Mouse (Mus musculus) neural tube, embryonic 11.5 days (tissue): ENCODE data around the gene D630045J12Rik. TPM values are rescaled to one million over a fixed set of nuclear protein-coding genes. Genes with fewer than 3 reads are reported as not detected.

Source experiments
- ATAC-seq: fragments of 200-750 bp; cut with Nextera tagmentation; 2 replicates; pipeline ENCODE4 v1.8.0; 2017; ENCODE audit warnings: moderate number of reproducible peaks, mild to moderate bottlenecking, moderate TSS enrichment, moderate library complexity; ENCODE audit not compliant: insufficient read depth, low FRiP score, low TSS enrichment
- DNase-seq: peaks from one replicate; pipeline ENCODE4 v3.0.0-alpha.2; 2015; ENCODE audit warnings: low spot score
- H3K27ac ChIP-seq: fragments of 300-500 bp; sonication (generic); 2 replicates; pipeline ENCODE4 v1.5.1; 2014; ENCODE audit warnings: low read depth, mild to moderate bottlenecking, low read length
- H3K27me3 ChIP-seq: fragments of 300-500 bp; sonication (generic); 2 replicates; pipeline ENCODE4 v1.6.1; 2014; ENCODE audit warnings: mild to moderate bottlenecking, low read length, mixed read lengths; ENCODE audit not compliant: control insufficient read depth, insufficient read depth
- H3K36me3 ChIP-seq: fragments of 300-500 bp; sonication (generic); 2 replicates; pipeline ENCODE4 v1.6.1; 2014; ENCODE audit warnings: mild to moderate bottlenecking, low read length, moderate library complexity, mixed read lengths; ENCODE audit not compliant: control insufficient read depth, insufficient read depth
- H3K4me1 ChIP-seq: fragments of 300-500 bp; sonication (generic); 2 replicates; pipeline ENCODE4 v1.6.1; 2014; ENCODE audit warnings: low read length, mixed read lengths; ENCODE audit not compliant: control insufficient read depth, insufficient read depth
- H3K4me2 ChIP-seq: fragments of 300-500 bp; sonication (generic); 2 replicates; pipeline ENCODE4 v1.6.1; 2014; ENCODE audit warnings: low read depth, mild to moderate bottlenecking, moderate library complexity
- H3K4me3 ChIP-seq: fragments of 300-500 bp; sonication (generic); 2 replicates; pipeline ENCODE4 v1.5.1; 2014; ENCODE audit warnings: low read depth, low read length
- H3K9ac ChIP-seq: fragments of 300-500 bp; sonication (generic); 2 replicates; pipeline ENCODE4 v1.6.1; 2014; ENCODE audit warnings: mild to moderate bottlenecking, low read length
- H3K9me3 ChIP-seq: fragments of 300-500 bp; sonication (generic); 2 replicates; pipeline ENCODE4 v1.6.1; 2016; ENCODE audit warnings: low read length; ENCODE audit not compliant: control insufficient read depth
- WGBS: fragments of 180-500 bp; shearing (Covaris S2); extraction: QIAGEN DNeasy Blood & Tissue Kit; methylation state at CpG from one replicate; pipeline ENCODE4 v1.1.7; 2014; 5-methylcytosine and 5-hydroxymethylcytosine counted together
- polyA plus RNA-seq: library from polyadenylated mRNA; unstranded; fragments of >200 nt; fragmentation: Nextera tagmentation; extraction: Ambion mirVana; gene quantifications from 2 replicates; pipeline ENCODE4 v1.2.1, GENCODE M21; 2014

The D630045J12Rik gene
- polyA plus RNA-seq, 1 experiment from 2014 or later: 13.5 TPM

GRCm38 (mm10) chr6:38109871-38110270 is 143.9 kb downstream of the D630045J12Rik start:
- no peak for ATAC-seq
- no peak overlapping the region for H3K27ac ChIP-seq
- 19% methylated on average over 9 of the region's 9 CpGs for WGBS
- H3K4me1 ChIP-seq: no peaks in the 10 kb centered on the region
- H3K27me3 ChIP-seq: no peaks in the 10 kb centered on the region
- H3K9me3 ChIP-seq: no peaks in the 10 kb centered on the region
- no peaks in the 10 kb centered on the region for H3K36me3 ChIP-seq
- no peak overlapping the region for H3K4me3 ChIP-seq
- H3K9ac ChIP-seq: no peak overlapping the region
- no peak for DNase-seq
- H3K4me2 ChIP-seq: no peak overlapping the region

GRCm38 (mm10) chr6:38109160-38109795 is 144.5 kb downstream of the D630045J12Rik start, which contains the start of gene Tmem213:
Gene Tmem213, plus strand, starts transcription at chr6:38109255.
- Histone ChIP-seq H3K27me3 (no peaks in the 10 kb centered on the region), H3K36me3 (no peaks in the 10 kb centered on the region), H3K9ac (no peak within 1 kb of the TSS), H3K4me3 (no peak within 1 kb of the TSS), H3K27ac (no peak within 1 kb of the TSS), H3K4me1 (no peaks in the 10 kb centered on the region), H3K4me2 (no peak within 1 kb of the TSS), H3K9me3 (no peaks in the 10 kb centered on the region)
- ATAC-seq: no peak
- no peak for DNase-seq
- 20% methylated on average over 9 of the region's 9 CpGs for WGBS

- ATAC-seq: no peak
- H3K36me3 ChIP-seq: no peaks in the 10 kb centered on the region
- H3K4me1 ChIP-seq: no peaks in the 10 kb centered on the region
- H3K4me3 ChIP-seq: no peak overlapping the region
- H3K27me3 ChIP-seq: no peaks in the 10 kb centered on the region
- no peak overlapping the region for H3K27ac ChIP-seq
- DNase-seq: no peak
- no peak overlapping the region for H3K4me2 ChIP-seq
- no peaks in the 10 kb centered on the region for H3K9me3 ChIP-seq
- WGBS: 95% methylated on average over 5 of the region's 5 CpGs
- no peak overlapping the region for H3K9ac ChIP-seq
These were observed 145.4 kb downstream of the D630045J12Rik start for GRCm38 (mm10) chr6:38108449-38108848.

GRCm38 (mm10) chr6:38105924-38106323 is 147.9 kb downstream of the D630045J12Rik start:
- Histone ChIP-seq H3K9ac (no peak overlapping the region), H3K27me3 (no peaks in the 10 kb centered on the region), H3K4me3 (no peak overlapping the region), H3K36me3 (no peaks in the 10 kb centered on the region), H3K4me1 (no peaks in the 10 kb centered on the region), H3K27ac (no peak overlapping the region), H3K4me2 (no peak overlapping the region), H3K9me3 (no peaks in the 10 kb centered on the region)
- WGBS: 89% methylated on average over 9 of the region's 9 CpGs
- ATAC-seq (no peak), DNase-seq (no peak)

GRCm38 (mm10) chr6:38103775-38104174 is 150.0 kb downstream of the D630045J12Rik start:
- no peaks in the 10 kb centered on the region for H3K9me3 ChIP-seq
- H3K4me1 ChIP-seq: no peaks in the 10 kb centered on the region

GRCm38 (mm10) chr6:38102216-38102795 is 151.5 kb downstream of the D630045J12Rik start:
- H3K9ac ChIP-seq: no peak overlapping the region
- H3K9me3 ChIP-seq: no peaks in the 10 kb centered on the region
- H3K36me3 ChIP-seq: no peaks in the 10 kb centered on the region
- no peaks in the 10 kb centered on the region for H3K27me3 ChIP-seq
- no peaks in the 10 kb centered on the region for H3K4me1 ChIP-seq
- no peak overlapping the region for H3K4me2 ChIP-seq
- no peak for DNase-seq
- 84% methylated on average over 7 of the region's 7 CpGs for WGBS
- no peak overlapping the region for H3K4me3 ChIP-seq
- ATAC-seq: no peak
- H3K27ac ChIP-seq: no peak overlapping the region

More at GRCm38 (mm10) chr6:38103775-38104174, 150.0 kb downstream of the D630045J12Rik start:
- no peaks in the 10 kb centered on the region for H3K36me3 ChIP-seq
- ATAC-seq (no peak), DNase-seq (no peak)
- 47% methylated on average over 6 of the region's 6 CpGs for WGBS
- no peak overlapping the region for H3K4me2 ChIP-seq
- no peak overlapping the region for H3K27ac ChIP-seq
- no peak overlapping the region for H3K4me3 ChIP-seq
- H3K27me3 ChIP-seq: no peaks in the 10 kb centered on the region
- no peak overlapping the region for H3K9ac ChIP-seq

- DNase-seq: no peak
- no peak overlapping the region for H3K9ac ChIP-seq
- 75% methylated on average over 5 of the region's 5 CpGs for WGBS
- H3K9me3 ChIP-seq: no peaks in the 10 kb centered on the region
- no peak overlapping the region for H3K4me2 ChIP-seq
- ATAC-seq: no peak
- no peaks in the 10 kb centered on the region for H3K4me1 ChIP-seq
- no peak overlapping the region for H3K27ac ChIP-seq
- H3K36me3 ChIP-seq: no peaks in the 10 kb centered on the region
- no peaks in the 10 kb centered on the region for H3K27me3 ChIP-seq
- no peak overlapping the region for H3K4me3 ChIP-seq
These were observed 156.8 kb downstream of the D630045J12Rik start for GRCm38 (mm10) chr6:38096961-38097370.

- DNase-seq (no peak), ATAC-seq (no peak)
- Histone ChIP-seq H3K4me2 (no peak overlapping the region), H3K9ac (no peak overlapping the region), H3K36me3 (no peaks in the 10 kb centered on the region), H3K27me3 (no peaks in the 10 kb centered on the region), H3K4me3 (no peak overlapping the region), H3K9me3 (no peaks in the 10 kb centered on the region), H3K4me1 (no peaks in the 10 kb centered on the region), H3K27ac (no peak overlapping the region)
- 93% methylated on average over 10 of the region's 10 CpGs for WGBS
These were observed 159.1 kb downstream of the D630045J12Rik start for GRCm38 (mm10) chr6:38094701-38095100.

- no peak for ATAC-seq
- Histone ChIP-seq H3K4me1 (no peaks in the 10 kb centered on the region), H3K9ac (no peak overlapping the region), H3K27ac (no peak overlapping the region), H3K4me3 (no peak overlapping the region), H3K27me3 (no peaks in the 10 kb centered on the region), H3K4me2 (no peak overlapping the region), H3K36me3 (no peaks in the 10 kb centered on the region), H3K9me3 (no peaks in the 10 kb centered on the region)
- 96% methylated on average over 8 of the region's 8 CpGs for WGBS
- no peak for DNase-seq
These were observed 161.3 kb downstream of the D630045J12Rik start for GRCm38 (mm10) chr6:38092539-38092938.
